Mouse (Mus musculus): ENCODE measurements around the gene Dnttip2.

GRCm38 (mm10) chr3:122334375-122334774 lies 60.2 kb downstream of the Dnttip2 start:
- TF ChIP-seq POLR2A (IDR thresholded peaks at IDR 0.05; ENCODE audit: borderline replicate concordance, control insufficient read depth, low read depth, low read length) (no peak), CTCF (IDR thresholded peaks at IDR 0.05; ENCODE audit: control insufficient read depth, insufficient read depth, low read length) (no peak)
